Mouse (Mus musculus): ENCODE measurements around the gene Morc1. TPM values are rescaled to one million over a fixed set of nuclear protein-coding genes. Genes with fewer than 3 reads are reported as not detected.

Gene Morc1
- polyA plus RNA-seq, 1 experiment: 0.03 TPM

GRCm38 (mm10) chr16:48595216-48595615 lies 164.2 kb downstream of the Morc1 start:
- TF ChIP-seq CTCF (IDR thresholded peaks at IDR 0.05; ENCODE audit: borderline replicate concordance, extremely low read depth, insufficient read depth, insufficient read length) (no peak), POLR2A (IDR thresholded peaks at IDR 0.05; ENCODE audit: borderline replicate concordance, extremely low read depth, insufficient read depth, insufficient read length, poor library complexity, severe bottlenecking) (no peak)
- peak; percentile 29 for DNase-seq (ENCODE audit: low read depth)

GRCm38 (mm10) chr16:48603735-48604211 lies 172.7 kb downstream of the Morc1 start:
- no peak for TF ChIP-seq POLR2A (IDR thresholded peaks at IDR 0.05; ENCODE audit: borderline replicate concordance, extremely low read depth, insufficient read depth, insufficient read length, poor library complexity, severe bottlenecking)
- TF ChIP-seq CTCF (IDR thresholded peaks at IDR 0.05; ENCODE audit: borderline replicate concordance, extremely low read depth, insufficient read depth, insufficient read length): no peak
- DNase-seq (ENCODE audit: low read depth): no peak

- TF ChIP-seq CTCF (IDR thresholded peaks at IDR 0.05; ENCODE audit: borderline replicate concordance, extremely low read depth, insufficient read depth, insufficient read length) (no peak), POLR2A (IDR thresholded peaks at IDR 0.05; ENCODE audit: borderline replicate concordance, extremely low read depth, insufficient read depth, insufficient read length, poor library complexity, severe bottlenecking) (no peak)
- DNase-seq (ENCODE audit: low read depth): no peak
Observed at GRCm38 (mm10) chr16:48606476-48607038, 175.5 kb downstream of the Morc1 start.

- DNase-seq (ENCODE audit: low read depth): no peak
- TF ChIP-seq CTCF (IDR thresholded peaks at IDR 0.05; ENCODE audit: borderline replicate concordance, extremely low read depth, insufficient read depth, insufficient read length): no peak
- no peak for TF ChIP-seq POLR2A (IDR thresholded peaks at IDR 0.05; ENCODE audit: borderline replicate concordance, extremely low read depth, insufficient read depth, insufficient read length, poor library complexity, severe bottlenecking)
Observed at GRCm38 (mm10) chr16:48608224-48608623, 177.2 kb downstream of the Morc1 start.

GRCm38 (mm10) chr16:48610866-48611265 lies 179.8 kb downstream of the Morc1 start:
- TF ChIP-seq CTCF (IDR thresholded peaks at IDR 0.05; ENCODE audit: borderline replicate concordance, extremely low read depth, insufficient read depth, insufficient read length): no peak
- no peak for TF ChIP-seq POLR2A (IDR thresholded peaks at IDR 0.05; ENCODE audit: borderline replicate concordance, extremely low read depth, insufficient read depth, insufficient read length, poor library complexity, severe bottlenecking)
- no peak for DNase-seq (ENCODE audit: low read depth)

- no peak for DNase-seq (ENCODE audit: low read depth)
- TF ChIP-seq POLR2A (IDR thresholded peaks at IDR 0.05; ENCODE audit: borderline replicate concordance, extremely low read depth, insufficient read depth, insufficient read length, poor library complexity, severe bottlenecking): no peak
- no peak for TF ChIP-seq CTCF (IDR thresholded peaks at IDR 0.05; ENCODE audit: borderline replicate concordance, extremely low read depth, insufficient read depth, insufficient read length)
Observed at GRCm38 (mm10) chr16:48611436-48611835, 180.4 kb downstream of the Morc1 start.

GRCm38 (mm10) chr16:48613783-48614182 lies 182.7 kb downstream of the Morc1 start:
- peak; percentile 24 for DNase-seq (ENCODE audit: low read depth)
- no peak for TF ChIP-seq CTCF (IDR thresholded peaks at IDR 0.05; ENCODE audit: borderline replicate concordance, extremely low read depth, insufficient read depth, insufficient read length)
- TF ChIP-seq POLR2A (IDR thresholded peaks at IDR 0.05; ENCODE audit: borderline replicate concordance, extremely low read depth, insufficient read depth, insufficient read length, poor library complexity, severe bottlenecking): no peak

- peak; percentile 15 for DNase-seq (ENCODE audit: low read depth)
Observed at GRCm38 (mm10) chr16:48620510-48620909, 189.5 kb downstream of the Morc1 start.

GRCm38 (mm10) chr16:48621019-48621418 lies 190.0 kb downstream of the Morc1 start:
- TF ChIP-seq CTCF (IDR thresholded peaks at IDR 0.05; ENCODE audit: borderline replicate concordance, extremely low read depth, insufficient read depth, insufficient read length) (no peak), POLR2A (IDR thresholded peaks at IDR 0.05; ENCODE audit: borderline replicate concordance, extremely low read depth, insufficient read depth, insufficient read length, poor library complexity, severe bottlenecking) (no peak)
- no peak for DNase-seq (ENCODE audit: low read depth)

More at GRCm38 (mm10) chr16:48620510-48620909, 189.5 kb downstream of the Morc1 start:
- TF ChIP-seq POLR2A (IDR thresholded peaks at IDR 0.05; ENCODE audit: borderline replicate concordance, extremely low read depth, insufficient read depth, insufficient read length, poor library complexity, severe bottlenecking): no peak
- TF ChIP-seq CTCF (IDR thresholded peaks at IDR 0.05; ENCODE audit: borderline replicate concordance, extremely low read depth, insufficient read depth, insufficient read length): no peak

GRCm38 (mm10) chr16:48623447-48623846 lies 192.4 kb downstream of the Morc1 start:
- DNase-seq (ENCODE audit: low read depth): no peak
- no peak for TF ChIP-seq CTCF (IDR thresholded peaks at IDR 0.05; ENCODE audit: borderline replicate concordance, extremely low read depth, insufficient read depth, insufficient read length)
- TF ChIP-seq POLR2A (IDR thresholded peaks at IDR 0.05; ENCODE audit: borderline replicate concordance, extremely low read depth, insufficient read depth, insufficient read length, poor library complexity, severe bottlenecking): no peak

GRCm38 (mm10) chr16:48626186-48626585 lies 195.1 kb downstream of the Morc1 start:
- TF ChIP-seq POLR2A (IDR thresholded peaks at IDR 0.05; ENCODE audit: borderline replicate concordance, extremely low read depth, insufficient read depth, insufficient read length, poor library complexity, severe bottlenecking) (no peak), CTCF (IDR thresholded peaks at IDR 0.05; ENCODE audit: borderline replicate concordance, extremely low read depth, insufficient read depth, insufficient read length) (no peak)
- DNase-seq (ENCODE audit: low read depth): peak; percentile 36

- TF ChIP-seq POLR2A (IDR thresholded peaks at IDR 0.05; ENCODE audit: borderline replicate concordance, extremely low read depth, insufficient read depth, insufficient read length, poor library complexity, severe bottlenecking): no peak
- no peak for TF ChIP-seq CTCF (IDR thresholded peaks at IDR 0.05; ENCODE audit: borderline replicate concordance, extremely low read depth, insufficient read depth, insufficient read length)
- DNase-seq (ENCODE audit: low read depth): no peak
Observed at GRCm38 (mm10) chr16:48627296-48627695, 196.3 kb downstream of the Morc1 start.
